Mouse (Mus musculus): Measurements from ENCODE around the gene Scaf4.

Gene Scaf4

DNA sequence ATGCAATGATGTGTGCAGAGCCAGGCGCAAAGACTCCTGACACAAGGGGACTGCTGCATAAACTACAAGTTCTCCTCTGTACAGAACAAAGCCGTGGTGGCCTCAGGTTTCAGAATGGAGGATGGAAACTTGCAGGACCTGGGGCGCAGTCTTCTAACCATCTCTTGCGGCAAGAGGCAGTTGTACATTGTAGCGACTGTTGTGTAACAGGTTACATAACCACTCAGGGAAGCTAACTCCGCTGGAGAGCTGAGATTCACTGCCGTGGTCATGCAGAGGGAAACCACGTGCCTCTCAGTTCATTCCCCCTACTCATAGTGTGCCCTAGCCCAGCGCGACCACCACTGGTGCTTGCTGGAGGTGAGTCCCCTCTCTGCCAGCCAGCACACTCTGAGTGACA lies 85.1 kb downstream of the Scaf4 start:
- DNase-seq (ENCODE audit: low spot score): no peak

DNA sequence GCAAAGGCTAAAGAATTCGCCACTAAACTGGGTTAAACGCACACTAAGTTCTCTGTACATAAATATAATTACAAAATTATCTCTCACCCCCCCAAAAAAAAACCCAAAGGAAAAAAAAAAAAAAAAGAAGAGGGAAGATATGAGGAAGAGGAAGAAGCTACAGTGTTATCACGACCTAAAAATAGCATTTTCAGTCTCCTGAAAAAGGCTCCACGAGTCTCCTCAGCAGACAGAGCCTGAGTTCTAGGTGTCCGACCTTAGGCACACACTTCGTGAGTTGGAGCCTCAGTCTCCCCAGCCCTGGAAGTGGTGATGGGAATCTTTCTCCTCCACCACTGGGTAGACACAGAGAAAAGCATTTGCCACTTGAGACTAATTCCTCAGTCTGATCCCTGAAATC lies 85.7 kb downstream of the Scaf4 start:
- DNase-seq (ENCODE audit: low spot score): no peak

DNA sequence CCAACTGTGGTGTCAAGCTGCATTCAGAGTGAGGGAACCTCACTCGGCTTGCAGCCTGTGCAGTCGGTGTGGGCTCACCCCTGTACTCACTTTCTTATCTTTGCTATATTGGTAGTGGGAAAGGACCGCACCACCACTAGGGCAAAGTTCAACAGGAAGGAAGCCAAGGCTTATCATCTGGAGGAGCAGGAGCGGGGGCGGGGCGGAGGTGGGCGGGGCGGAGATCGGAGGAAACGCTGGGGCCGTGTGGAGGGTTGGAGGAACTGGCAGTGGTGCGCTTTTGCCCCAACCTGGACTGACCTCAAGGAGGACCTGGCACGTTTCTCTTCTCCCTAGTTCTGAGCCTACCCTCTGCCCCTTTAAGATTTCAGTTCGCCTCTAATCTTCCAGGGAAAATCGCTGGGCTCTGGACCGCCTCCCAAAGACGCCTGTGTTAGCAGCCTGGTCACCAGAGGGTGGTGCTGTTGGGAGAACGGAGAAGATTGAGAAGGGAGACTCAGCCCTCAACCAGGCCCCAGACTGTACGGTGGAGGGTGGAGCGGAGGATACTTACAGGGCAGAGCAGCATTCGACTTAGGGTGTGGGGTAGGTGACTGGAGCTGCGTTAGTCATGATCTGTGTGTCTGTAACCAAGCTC lies 86.8 kb downstream of the Scaf4 start:
- peak; percentile 96 for DNase-seq (ENCODE audit: low spot score)

DNA sequence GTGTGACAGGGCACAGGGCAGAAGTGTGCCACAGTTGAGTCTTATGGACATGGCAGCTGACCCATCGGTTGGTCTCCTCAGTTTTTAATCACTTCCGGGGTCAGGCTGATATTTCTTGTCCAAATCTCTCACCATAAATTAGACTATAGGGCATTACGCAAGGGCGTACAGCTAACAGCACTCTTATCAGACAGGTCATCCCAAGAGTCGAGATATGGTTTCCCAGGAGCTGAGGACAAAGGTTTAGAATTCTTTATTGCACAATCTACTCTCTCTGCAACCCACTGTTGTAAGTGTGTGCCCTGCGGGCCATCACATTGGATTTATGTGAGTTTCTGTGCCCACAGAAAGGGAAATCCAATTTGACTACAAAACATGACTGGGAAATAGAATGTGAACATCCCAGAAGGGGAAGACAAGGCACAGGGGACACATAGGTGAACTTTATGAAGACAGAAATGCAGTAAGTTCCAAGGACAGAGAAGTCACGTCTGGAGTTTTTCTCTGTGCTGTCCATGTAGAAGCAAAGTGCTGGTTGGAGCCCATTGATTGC lies 87.5 kb downstream of the Scaf4 start:
- DNase-seq (ENCODE audit: low spot score): peak; percentile 57

DNA sequence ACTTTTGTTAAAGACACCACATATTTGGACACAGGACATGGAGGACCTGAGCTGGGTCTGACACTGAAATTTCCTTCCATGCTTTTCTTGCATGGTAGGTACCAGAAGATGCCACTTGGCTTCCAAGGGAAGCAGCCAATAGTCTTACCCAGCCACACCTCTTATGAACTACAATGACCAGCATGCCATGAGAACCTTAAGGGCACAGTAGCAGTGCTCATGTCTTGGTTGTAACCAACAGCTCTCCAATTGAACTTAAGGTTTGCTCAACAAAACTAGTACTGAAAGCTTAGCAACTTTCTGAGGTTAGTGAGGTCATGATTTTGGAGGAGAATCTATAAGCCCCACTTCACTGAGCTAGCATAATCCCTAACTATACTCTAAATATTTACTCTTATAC lies 90.6 kb downstream of the Scaf4 start:
- no peak for DNase-seq (ENCODE audit: low spot score)

DNA sequence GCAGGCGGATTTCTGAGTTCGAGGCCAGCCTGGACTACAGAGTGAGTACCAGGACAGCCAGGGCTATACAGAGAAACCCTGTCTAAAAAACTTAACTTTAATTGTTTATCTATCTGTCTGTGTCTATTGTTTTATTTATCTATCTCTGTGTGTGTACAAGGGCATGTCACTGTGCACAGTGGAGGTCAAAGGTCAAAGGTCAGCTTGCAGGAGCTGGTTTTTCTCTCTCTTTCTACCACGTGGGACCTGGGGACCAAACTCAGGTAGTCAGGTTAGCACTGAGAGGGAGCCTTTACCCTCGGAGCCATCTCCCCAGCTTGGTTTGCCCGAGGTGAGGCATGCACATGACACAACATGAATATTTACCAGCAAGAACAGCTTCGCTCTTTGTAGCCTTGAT lies 93.0 kb downstream of the Scaf4 start:
- no peak for DNase-seq (ENCODE audit: low spot score)

DNA sequence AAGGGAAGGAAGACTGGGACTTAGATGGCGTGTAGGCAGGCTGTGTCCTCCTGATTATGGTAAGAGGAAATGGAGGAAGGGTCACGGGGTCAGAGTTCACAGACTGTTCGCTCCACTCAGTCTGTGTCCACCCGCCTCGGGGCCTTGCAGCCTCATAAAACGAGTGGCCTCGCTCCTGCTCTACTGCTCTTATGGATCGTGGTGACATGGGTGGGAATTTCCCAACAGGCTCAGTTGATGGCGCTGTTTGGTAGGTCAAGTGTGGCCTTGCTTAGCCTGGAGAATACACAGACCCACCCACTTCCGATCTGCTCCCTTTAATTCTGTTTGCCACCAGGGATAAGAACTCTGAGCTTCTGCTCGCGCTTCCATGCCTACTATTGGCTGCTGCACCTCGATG lies 96.8 kb downstream of the Scaf4 start:
- peak; percentile 53 for DNase-seq (ENCODE audit: low spot score)

DNA sequence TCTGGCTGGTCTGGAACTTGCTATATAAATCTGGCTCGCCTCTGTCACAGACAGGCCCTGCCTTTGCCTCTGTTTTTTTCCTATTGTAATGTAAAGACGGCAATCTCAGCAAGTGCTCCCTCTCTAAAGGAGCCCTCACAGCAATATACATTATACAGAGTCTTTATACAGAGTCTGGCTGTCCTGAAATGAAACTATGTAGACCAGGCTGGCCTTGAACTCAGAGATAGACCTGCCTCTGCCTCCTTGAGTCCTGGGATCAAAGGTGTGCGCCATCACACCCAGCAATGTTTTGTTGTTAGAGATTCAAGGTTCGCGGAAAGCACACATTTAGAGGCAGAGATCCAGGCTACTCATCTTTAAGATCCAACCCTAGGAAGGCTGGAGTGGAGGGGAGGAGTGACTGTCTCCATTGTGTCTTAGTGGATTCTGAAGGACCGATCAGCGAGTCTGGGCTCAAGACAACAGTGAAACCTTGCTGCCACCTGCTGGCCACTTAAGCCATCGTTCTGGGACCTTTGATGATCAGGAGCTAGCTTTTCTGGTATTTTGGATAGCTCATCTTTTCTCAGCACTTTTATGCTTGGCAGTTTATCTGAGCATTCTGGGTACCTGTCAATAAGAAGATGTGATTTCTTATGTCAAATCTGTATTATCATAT lies 98.2 kb downstream of the Scaf4 start:
- DNase-seq (ENCODE audit: low spot score): peak; percentile 90

DNA sequence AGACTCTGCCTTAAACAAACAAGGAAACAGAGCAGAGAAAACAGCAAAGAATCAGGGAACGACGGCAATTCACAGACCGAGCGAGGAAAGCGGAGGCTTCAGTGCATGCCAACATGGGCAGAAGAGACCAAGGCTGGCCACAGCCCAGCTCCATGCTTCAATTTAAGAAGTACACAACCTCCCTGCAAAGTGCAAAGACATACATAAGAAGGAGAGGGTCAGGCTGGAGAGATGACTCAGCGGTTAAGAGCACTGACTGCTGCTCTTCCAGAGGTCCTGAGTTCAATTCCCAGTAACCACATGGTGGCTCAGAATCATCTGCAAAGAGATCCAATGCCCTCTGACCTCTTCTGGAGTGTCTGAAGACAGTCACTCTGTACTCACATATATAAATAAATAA lies 100.2 kb downstream of the Scaf4 start:
- no peak for DNase-seq (ENCODE audit: low spot score)

DNA sequence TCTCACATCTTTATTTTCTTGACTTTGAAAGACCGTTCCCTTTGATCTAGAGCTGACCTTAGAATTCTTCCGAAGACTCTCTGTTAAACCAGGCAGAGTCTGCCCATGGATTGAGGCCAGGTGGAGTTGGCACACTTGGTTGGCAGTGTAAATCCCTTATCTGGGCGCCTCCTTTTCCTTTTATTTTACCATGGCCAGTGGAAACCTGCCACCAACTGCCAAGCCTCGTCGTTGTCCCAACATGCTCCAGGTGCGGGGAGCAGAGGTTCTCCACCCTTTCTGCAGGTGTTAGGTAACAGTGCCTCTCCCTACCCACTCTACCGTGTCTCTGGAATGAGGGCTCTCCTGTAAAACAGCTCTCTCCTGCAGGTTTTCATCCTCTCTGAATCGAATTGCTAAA lies 102.6 kb downstream of the Scaf4 start:
- DNase-seq (ENCODE audit: low spot score): no peak

DNA sequence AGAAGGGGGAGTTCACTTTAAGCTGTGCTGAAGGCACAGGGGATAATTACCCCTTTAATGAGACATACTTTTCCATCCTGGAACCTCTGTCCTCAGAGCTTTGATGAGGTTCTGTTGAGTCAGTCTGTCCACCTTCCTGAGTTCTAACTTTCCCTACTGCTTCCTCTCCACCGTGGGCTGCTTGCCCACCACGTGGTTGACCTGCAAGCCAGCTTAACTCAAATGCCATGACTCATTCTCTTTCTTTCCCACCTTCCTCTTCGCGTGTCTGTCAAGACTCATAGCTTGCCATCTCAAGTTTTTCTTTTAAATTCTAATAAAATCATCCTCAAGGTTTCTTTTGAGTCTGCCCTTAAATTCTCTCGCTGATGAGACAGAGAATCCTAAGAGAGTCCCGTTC lies 103.3 kb downstream of the Scaf4 start:
- DNase-seq (ENCODE audit: low spot score): no peak

DNA sequence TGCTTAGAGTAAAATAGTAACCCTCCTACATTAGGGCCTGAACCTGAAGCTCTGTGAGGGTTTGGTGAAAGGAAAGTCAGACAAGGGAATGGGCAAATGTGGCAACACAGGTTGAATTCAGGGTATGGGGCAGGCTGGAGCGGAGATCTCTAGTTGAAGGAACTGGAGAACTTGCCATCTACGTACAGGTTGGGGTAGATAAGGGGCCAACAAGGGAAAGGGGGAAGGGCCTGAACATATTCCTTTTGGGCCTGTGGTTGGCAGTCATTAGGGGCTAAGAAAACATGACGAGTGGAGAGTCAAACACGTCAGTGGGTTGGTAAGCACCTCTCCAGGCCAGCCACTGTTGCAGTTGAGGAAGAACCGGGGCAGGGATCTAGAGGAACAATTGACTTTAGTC lies 104.4 kb downstream of the Scaf4 start:
- no peak for DNase-seq (ENCODE audit: low spot score)

DNA sequence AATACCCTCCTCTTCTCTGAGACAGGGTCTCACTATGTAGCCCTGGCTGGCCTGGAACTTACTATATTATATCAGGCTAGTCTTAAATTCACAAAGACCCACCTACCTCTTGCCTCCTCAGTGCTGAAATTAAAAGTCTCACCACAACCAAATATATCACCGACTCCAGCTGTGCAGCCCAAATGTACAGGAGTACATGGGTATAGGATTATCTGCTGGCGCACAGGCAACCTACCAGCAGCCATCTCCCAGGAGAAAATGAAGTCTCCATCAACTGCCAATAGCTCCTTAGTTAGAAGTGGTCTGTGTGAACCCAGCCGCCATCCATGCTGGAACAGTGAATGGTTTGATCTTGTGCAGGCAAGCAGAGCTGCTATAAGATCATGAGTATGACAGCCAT lies 105.9 kb downstream of the Scaf4 start:
- DNase-seq (ENCODE audit: low spot score): no peak

DNA sequence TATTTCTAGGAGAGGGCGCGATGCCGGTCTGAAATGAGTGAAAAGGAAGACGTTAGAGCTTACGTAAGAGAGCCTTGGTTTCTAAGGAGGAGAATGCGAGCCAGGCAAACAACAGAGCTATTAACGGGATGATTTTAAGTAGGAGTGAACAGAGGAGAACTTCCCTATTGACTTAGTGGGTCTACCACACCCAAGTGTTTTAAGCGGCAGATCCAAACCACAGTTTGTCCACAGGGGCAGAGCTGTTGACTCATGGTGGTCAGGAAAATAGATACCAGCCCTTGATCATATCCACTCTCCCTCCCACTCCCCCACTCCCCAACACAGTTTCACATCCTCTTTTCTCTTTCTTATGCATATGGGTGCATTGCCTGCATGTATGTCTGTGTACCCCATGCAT lies 106.9 kb downstream of the Scaf4 start:
- no peak for DNase-seq (ENCODE audit: low spot score)

DNA sequence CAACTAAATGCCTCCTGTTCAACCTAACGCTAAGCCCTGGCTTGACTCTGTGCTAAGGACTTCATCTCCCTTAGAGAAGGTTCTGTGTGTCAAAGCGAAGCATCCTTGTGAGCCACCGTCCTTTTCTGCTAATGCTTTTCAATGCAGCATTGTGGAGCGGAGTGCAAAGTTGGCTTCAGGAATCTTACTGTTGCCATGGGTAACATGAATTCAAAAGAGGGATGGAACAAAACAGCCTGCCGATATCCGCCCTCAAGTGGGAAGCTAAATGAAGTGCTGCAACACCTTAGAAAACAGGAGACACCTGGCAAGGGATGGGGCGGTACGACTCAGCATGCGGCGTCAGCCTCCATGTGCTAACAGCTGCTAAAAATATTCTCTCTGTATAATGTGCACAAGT lies 107.8 kb downstream of the Scaf4 start:
- DNase-seq (ENCODE audit: low spot score): no peak

Data from adipocyte (in vitro differentiated cells).